Mouse (Mus musculus) ES-E14 (cell line): ENCODE measurements around the gene Pklr. TPM values are rescaled to one million over a fixed set of nuclear protein-coding genes. Genes with fewer than 3 reads are reported as not detected.

Experiments used
- DNase-seq: peaks from one replicate; pipeline ENCODE4 v3.0.0-alpha.2; 2013; ENCODE audit warnings: low read depth, low spot score
- H3K27ac ChIP-seq: 2 replicates; pipeline ENCODE4 v1.5.1; 2012; ENCODE audit warnings: low read depth, mild to moderate bottlenecking, low read length, moderate library complexity, mixed read lengths; ENCODE audit not compliant: poor library complexity, insufficient read depth, severe bottlenecking
- H3K36me3 ChIP-seq: 2 replicates; pipeline ENCODE4 v1.6.1; 2012; ENCODE audit warnings: mild to moderate bottlenecking, low read length, moderate library complexity, mixed read lengths; ENCODE audit not compliant: control insufficient read depth, poor library complexity, insufficient read depth, severe bottlenecking
- H3K4me1 ChIP-seq, 2 experiments: fragments of 150-350 bp in 1 of 2; sonication (generic) in 1 of 2; 2 replicates each; pipeline ENCODE4 v1.6.1; 2012; ENCODE audit warnings: low read length in 2 of 2, mild to moderate bottlenecking in 1 of 2, mixed read lengths in 1 of 2; ENCODE audit not compliant: control insufficient read depth in 2 of 2, insufficient read depth in 2 of 2, poor library complexity in 1 of 2
- H3K4me3 ChIP-seq, 2 experiments: fragments of 150-350 bp in 1 of 2; sonication (generic) in 1 of 2; 2 replicates each; pipeline ENCODE4 v1.5.1; 2012; ENCODE audit warnings: low read length in 2 of 2, low read depth in 1 of 2, mild to moderate bottlenecking in 1 of 2, mixed read lengths in 1 of 2; ENCODE audit not compliant: insufficient read depth in 1 of 2, poor library complexity in 1 of 2, severe bottlenecking in 1 of 2
- H3K9ac ChIP-seq: 2 replicates; pipeline ENCODE4 v1.6.1; 2012; ENCODE audit warnings: low read depth, mild to moderate bottlenecking, low read length, mixed read lengths; ENCODE audit not compliant: poor library complexity, insufficient read depth, severe bottlenecking
- H3K9me3 ChIP-seq: fragments of 150-350 bp; sonication (generic); 2 replicates; pipeline ENCODE4 v1.6.1; 2012; ENCODE audit warnings: low read depth, mild to moderate bottlenecking, low read length; ENCODE audit not compliant: control insufficient read depth, insufficient read depth
- CHD2 ChIP-seq: IDR thresholded peaks from 2 replicates; pipeline ENCODE4 v1.6.1; 2014; ENCODE audit warnings: mild to moderate bottlenecking, low read depth, low read length, inconsistent platforms
- HCFC1 ChIP-seq: IDR thresholded peaks from 2 replicates; pipeline ENCODE4 v1.6.1; 2012; ENCODE audit warnings: low read length, inconsistent platforms, borderline replicate concordance; ENCODE audit not compliant: insufficient read depth
- MAFK ChIP-seq: IDR thresholded peaks from 2 replicates; pipeline ENCODE4 v1.6.1; 2014; ENCODE audit warnings: mild to moderate bottlenecking, low read depth, low read length, inconsistent platforms; ENCODE audit not compliant: insufficient read depth
- ZC3H11A ChIP-seq: IDR thresholded peaks from 2 replicates; pipeline ENCODE4 v1.6.1; 2012; ENCODE audit warnings: low read depth, mild to moderate bottlenecking, inconsistent platforms, low read length, borderline replicate concordance
- ZNF384 ChIP-seq: IDR thresholded peaks from 2 replicates; pipeline ENCODE4 v1.6.1; 2012; ENCODE audit warnings: low read depth, low read length, inconsistent platforms
- in situ Hi-C, 2 experiments: fragments of 600-800 bp; cut with MboI; formaldehyde crosslinking; loops; one replicate each; pipeline ENCODE4 v1.15.1; 2025; ENCODE audit warnings: low sequenced_read_pairs in 2 of 2, inconsistent platforms in 1 of 2; ENCODE audit not compliant: unreplicated experiment in 2 of 2
- total RNA-seq: library from RNA; depleted of rRNA; stranded (reverse); fragments of 300-350 nt; gene quantifications from 2 replicates; pipeline ENCODE4 v1.2.3, GENCODE M21; 2012

The Pklr gene
- total RNA-seq, 1 experiment: 0.85 TPM

- TF ChIP-seq CHD2 (peak; percentile 40), ZC3H11A (no peak), ZNF384 (peak; percentile 98), HCFC1 (peak; percentile 97)
- Histone ChIP-seq H3K9ac (peak within 1 kb of the TSS; percentile 87), H3K27ac (peak within 1 kb of the TSS; percentile 4), H3K4me3 (peak within 1 kb of the TSS; percentile 77 to 95), H3K9me3 (no peaks in the 10 kb centered on the region), H3K36me3 (peaks cover 52% of the 10 kb centered on the region), H3K4me1 (peaks cover 4% of the 10 kb centered on the region in 2 experiments; a peak in 3 of 4 replicates)
- in situ Hi-C loops: no loop called here
- peak; percentile 98 for DNase-seq
Observed at GRCm38 (mm10) chr3:89177242-89178106, 41.5 kb downstream of the Pklr start, which contains the start of gene Scamp3. Scamp3 (plus strand) TSS chr3:89177473.

- peak overlapping the region; percentile 87 for H3K9ac ChIP-seq
- H3K4me1 ChIP-seq: peaks cover 4% of the 10 kb centered on the region in 2 experiments; a peak in 3 of 4 replicates
- in situ Hi-C loops: no loop called here
- no peak overlapping the region; the same call in 1 of the 2 replicates for H3K27ac ChIP-seq
- DNase-seq: no peak
- TF ChIP-seq ZNF384 (no peak), ZC3H11A (no peak), MAFK (no peak), CHD2 (no peak), HCFC1 (no peak)
- H3K36me3 ChIP-seq: peaks cover 51% of the 10 kb centered on the region
- H3K9me3 ChIP-seq: no peaks in the 10 kb centered on the region
- peak overlapping the region; percentile 77 to 95 for H3K4me3 ChIP-seq
Observed at GRCm38 (mm10) chr3:89178107-89178385, 42.1 kb downstream of the Pklr start.

GRCm38 (mm10) chr3:89179056-89179455 lies 43.1 kb downstream of the Pklr start:
- no peak for TF ChIP-seq HCFC1
- TF ChIP-seq ZC3H11A: no peak
- no peak for TF ChIP-seq CHD2
- TF ChIP-seq ZNF384: no peak
- TF ChIP-seq MAFK: no peak
- in situ Hi-C loops: no loop called here
- DNase-seq: no peak
- Histone ChIP-seq H3K9me3 (no peaks in the 10 kb centered on the region), H3K27ac (no peak overlapping the region), H3K4me3 (no peak overlapping the region; a peak in 1 of 4 replicates), H3K4me1 (peaks cover 4 to 6% of the 10 kb centered on the region in 2 experiments; a peak in 3 of 4 replicates), H3K36me3 (peaks cover 42% of the 10 kb centered on the region), H3K9ac (peak overlapping the region; percentile 45; the same call in 1 of the 2 replicates)

- Histone ChIP-seq H3K9ac (peak overlapping the region; percentile 35; the same call in 1 of the 2 replicates), H3K4me3 (peak overlapping the region; percentile 35 to 45; a peak in 3 of 4 replicates), H3K36me3 (peaks cover 19% of the 10 kb centered on the region), H3K9me3 (no peaks in the 10 kb centered on the region), H3K4me1 (peaks cover 6 to 16% of the 10 kb centered on the region in 2 experiments; a peak in 3 of 4 replicates), H3K27ac (no peak overlapping the region)
- no peak for TF ChIP-seq ZNF384
- TF ChIP-seq CHD2: no peak
- no peak for TF ChIP-seq ZC3H11A
- no peak for TF ChIP-seq HCFC1
- TF ChIP-seq MAFK: no peak
- DNase-seq: no peak
- in situ Hi-C loops: no loop called here
Observed at GRCm38 (mm10) chr3:89181749-89182500, 46.0 kb downstream of the Pklr start.
